Mouse (Mus musculus) cortical plate, adult 2 months (tissue): ENCODE measurements around the gene Smim6. TPM values are rescaled to one million over a fixed set of nuclear protein-coding genes. Genes with fewer than 3 reads are reported as not detected.
A peak's percentile ranks its signal among the peaks of the same experiment; 100 is the strongest.

Source experiments
- H3K27ac ChIP-seq: fragments of 200-500 bp; 2 replicates; pipeline ENCODE4 v1.5.1; 2012; ENCODE audit warnings: low read length, control low read depth, inconsistent platforms; ENCODE audit not compliant: insufficient read depth
- H3K4me1 ChIP-seq: fragments of 200-500 bp; 2 replicates; pipeline ENCODE4 v1.6.1; 2011; ENCODE audit warnings: low read length; ENCODE audit not compliant: control insufficient read depth, insufficient read depth
- H3K4me3 ChIP-seq: fragments of 200-500 bp; 2 replicates; pipeline ENCODE4 v1.5.1; 2011; ENCODE audit warnings: mild to moderate bottlenecking, low read length, control low read depth; ENCODE audit not compliant: insufficient read depth
- CTCF ChIP-seq: fragments of 200-500 bp; IDR thresholded peaks from 2 replicates; pipeline ENCODE4 v1.5.1; 2011; ENCODE audit warnings: mild to moderate bottlenecking, control low read depth, low read length; ENCODE audit not compliant: insufficient read depth; ENCODE audit errors: extremely low read depth
- POLR2A ChIP-seq: fragments of 200-500 bp; IDR thresholded peaks from 2 replicates; pipeline ENCODE4 v1.6.1; 2011; ENCODE audit warnings: mild to moderate bottlenecking, low read length, control low read depth; ENCODE audit not compliant: insufficient read depth; ENCODE audit errors: extremely low read depth
- polyA plus RNA-seq: library from polyadenylated mRNA; depleted of rRNA; stranded (reverse); fragments of >200 nt; gene quantifications from 2 replicates; pipeline ENCODE4 v1.2.3, GENCODE M21; 2012

Smim6 gene
- polyA plus RNA-seq, 1 experiment: not detected

- H3K27ac ChIP-seq: no peak within 1 kb of the TSS
Observed at GRCm38 (mm10) chr11:115933108-115933746, 21.4 kb downstream of the Smim6 start, which contains the start of the genes Sap30bp and Recql5. Gene Sap30bp (plus strand): TSS chr11:115933282. Gene Recql5 (minus strand): TSS chr11:115933477.

DNA sequence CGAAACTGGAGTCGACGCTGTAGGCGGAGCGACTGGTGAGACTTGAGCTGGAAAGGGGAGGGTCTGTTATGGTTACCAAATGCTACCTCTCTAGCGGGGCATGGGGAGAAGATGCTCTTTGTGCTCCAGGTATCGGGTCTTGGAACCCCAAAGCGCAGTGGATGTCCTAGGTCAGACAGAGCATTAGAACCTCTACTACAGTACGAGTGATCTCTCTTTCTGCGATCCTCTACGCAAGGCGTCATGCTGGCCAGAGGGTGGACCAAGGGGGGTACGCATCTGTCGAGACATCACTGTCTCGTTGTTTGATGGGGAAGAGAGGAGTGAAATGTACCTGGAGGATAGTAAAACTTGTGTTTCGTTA lies 21.9 kb downstream of the Smim6 start:
- TF ChIP-seq CTCF: no peak
- no peak for TF ChIP-seq POLR2A
- no peak overlapping the region for H3K27ac ChIP-seq
- peak overlapping the region; percentile 75 for H3K4me3 ChIP-seq
- H3K4me1 ChIP-seq: peaks cover 1% of the 10 kb centered on the region; the same call in 1 of the 2 replicates

More at GRCm38 (mm10) chr11:115933108-115933746, 21.4 kb downstream of the Smim6 start, which contains the start of the genes Sap30bp and Recql5:
- peak within 1 kb of the TSS; percentile 75 for H3K4me3 ChIP-seq
- TF ChIP-seq CTCF (no peak), POLR2A (peak; percentile 82)
- peaks cover 1% of the 10 kb centered on the region; the same call in 1 of the 2 replicates for H3K4me1 ChIP-seq

GRCm38 (mm10) chr11:115939690-115940329 lies 28.0 kb downstream of the Smim6 start:
- Histone ChIP-seq H3K4me3 (no peak overlapping the region), H3K4me1 (no peaks in the 10 kb centered on the region), H3K27ac (no peak overlapping the region)
- TF ChIP-seq CTCF (peak; percentile 69), POLR2A (no peak)

DNA sequence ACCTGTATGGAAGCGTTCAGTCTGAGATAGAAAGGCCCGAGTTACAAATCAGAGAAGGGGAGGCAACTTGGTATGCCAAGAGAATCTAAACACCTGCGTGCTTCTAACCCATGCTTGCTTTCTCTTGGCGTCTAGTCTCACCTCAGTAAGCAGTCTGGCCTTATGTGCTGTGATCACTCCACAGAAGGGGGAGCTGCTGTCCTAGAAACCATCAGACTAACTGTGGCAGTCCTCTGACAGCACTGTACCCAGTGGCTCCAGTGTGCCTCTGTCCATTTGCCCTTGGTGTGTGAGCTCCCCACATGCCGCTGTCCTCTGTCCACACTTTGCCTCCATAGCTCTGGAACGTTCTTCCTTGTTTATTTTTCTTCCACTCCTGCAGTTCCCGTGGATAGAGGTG lies 30.2 kb downstream of the Smim6 start:
- no peaks in the 10 kb centered on the region for H3K4me1 ChIP-seq
- no peak overlapping the region for H3K27ac ChIP-seq
- H3K4me3 ChIP-seq: no peak overlapping the region
- TF ChIP-seq CTCF (peak; percentile 31; the same call in 1 of the 2 replicates), POLR2A (no peak)

- TF ChIP-seq CTCF: no peak
- TF ChIP-seq POLR2A: no peak
- Histone ChIP-seq H3K4me1 (no peaks in the 10 kb centered on the region), H3K27ac (no peak overlapping the region), H3K4me3 (no peak overlapping the region)
Observed at GRCm38 (mm10) chr11:115945247-115945646, 33.4 kb downstream of the Smim6 start.

GRCm38 (mm10) chr11:115946221-115946828 lies 34.5 kb downstream of the Smim6 start:
- TF ChIP-seq CTCF: no peak
- no peak for TF ChIP-seq POLR2A
- Histone ChIP-seq H3K27ac (no peak overlapping the region), H3K4me1 (no peaks in the 10 kb centered on the region), H3K4me3 (no peak overlapping the region)

DNA sequence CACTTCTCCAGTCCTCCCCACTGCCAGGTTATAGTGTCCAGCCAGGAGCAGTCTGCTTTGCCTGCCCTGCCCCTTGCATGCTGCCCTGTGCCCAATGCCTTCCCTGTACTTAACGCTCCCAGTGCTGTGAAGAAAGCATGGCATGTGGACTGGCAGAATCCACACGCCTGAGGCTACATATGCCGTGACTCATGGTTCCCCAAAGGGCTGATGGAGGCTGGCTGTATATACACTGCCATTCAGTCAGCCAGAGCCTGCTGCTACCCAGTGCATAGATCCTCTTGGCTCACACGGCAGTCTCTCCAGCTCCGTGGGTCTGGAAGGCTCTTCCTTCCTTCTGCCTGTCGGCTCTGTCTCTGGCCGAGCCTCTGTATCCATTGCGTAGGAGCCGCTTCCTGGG lies 36.5 kb downstream of the Smim6 start:
- Histone ChIP-seq H3K4me3 (no peak overlapping the region), H3K4me1 (no peaks in the 10 kb centered on the region), H3K27ac (no peak overlapping the region)
- TF ChIP-seq CTCF: no peak
- TF ChIP-seq POLR2A: no peak

GRCm38 (mm10) chr11:115950719-115951118 lies 38.9 kb downstream of the Smim6 start:
- H3K27ac ChIP-seq: no peak overlapping the region
- H3K4me1 ChIP-seq: no peaks in the 10 kb centered on the region
- TF ChIP-seq CTCF (no peak), POLR2A (no peak)
- no peak overlapping the region for H3K4me3 ChIP-seq

GRCm38 (mm10) chr11:115954712-115955111 lies 42.9 kb downstream of the Smim6 start:
- TF ChIP-seq POLR2A: no peak
- TF ChIP-seq CTCF: no peak
- Histone ChIP-seq H3K4me1 (no peaks in the 10 kb centered on the region), H3K4me3 (no peak overlapping the region), H3K27ac (no peak overlapping the region)

- H3K27ac ChIP-seq: peak overlapping the region; percentile 62; the same call in 1 of the 2 replicates
- TF ChIP-seq CTCF (no peak), POLR2A (no peak)
- H3K4me3 ChIP-seq: no peak overlapping the region
- no peaks in the 10 kb centered on the region for H3K4me1 ChIP-seq
Observed at GRCm38 (mm10) chr11:115955195-115955858, 43.5 kb downstream of the Smim6 start.
